Mouse (Mus musculus): ENCODE data around the gene Fpgs.

The Fpgs gene

GRCm38 (mm10) chr2:32693823-32694411, 10.0 kb downstream of the Fpgs start:
- DNase-seq: peak; percentile 98

DNA sequence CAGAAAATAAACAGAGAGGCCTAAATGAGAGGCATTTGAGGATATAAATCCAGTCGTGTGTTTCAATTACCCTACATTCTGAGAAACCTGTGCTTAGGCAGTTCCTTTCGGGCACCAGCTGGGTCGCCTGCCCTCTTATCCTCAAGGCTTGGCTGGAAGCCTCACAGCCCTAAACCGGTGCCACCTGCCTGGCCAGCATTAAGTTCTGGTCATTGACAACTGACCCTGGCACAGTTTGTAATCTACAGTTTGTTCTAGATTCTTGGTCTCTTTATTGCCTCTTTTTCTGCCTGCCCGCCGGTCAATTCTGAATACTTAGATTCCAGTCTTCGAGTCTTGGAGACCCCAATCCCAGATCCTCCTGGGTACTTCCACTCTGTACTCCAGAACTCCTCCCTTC, 10.7 kb downstream of the Fpgs start:
- peak; percentile 37 for DNase-seq

GRCm38 (mm10) chr2:32692496-32692895, 11.4 kb downstream of the Fpgs start:
- DNase-seq: no peak

GRCm38 (mm10) chr2:32691041-32691440, 12.9 kb downstream of the Fpgs start:
- DNase-seq: no peak

DNA sequence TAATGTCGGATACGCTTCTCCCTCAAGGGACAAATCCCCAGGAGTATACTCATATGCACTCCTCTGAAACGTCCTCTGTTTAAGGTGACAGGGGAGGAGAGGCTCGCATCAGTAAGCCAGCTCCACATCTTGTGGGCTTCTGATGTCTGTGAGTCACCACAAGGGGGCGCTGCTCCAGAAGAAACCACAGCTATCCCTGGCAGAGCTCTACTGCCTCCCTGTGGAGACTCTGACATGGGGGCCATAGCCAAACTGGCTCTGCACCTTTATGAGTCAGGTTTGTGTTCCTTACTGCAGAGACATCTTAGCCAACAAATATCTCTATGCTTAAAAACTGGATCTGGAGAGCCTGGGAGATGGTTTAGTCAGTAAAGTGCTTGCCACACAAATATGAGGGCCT, 14.5 kb downstream of the Fpgs start:
- peak; percentile 97 for DNase-seq

DNA sequence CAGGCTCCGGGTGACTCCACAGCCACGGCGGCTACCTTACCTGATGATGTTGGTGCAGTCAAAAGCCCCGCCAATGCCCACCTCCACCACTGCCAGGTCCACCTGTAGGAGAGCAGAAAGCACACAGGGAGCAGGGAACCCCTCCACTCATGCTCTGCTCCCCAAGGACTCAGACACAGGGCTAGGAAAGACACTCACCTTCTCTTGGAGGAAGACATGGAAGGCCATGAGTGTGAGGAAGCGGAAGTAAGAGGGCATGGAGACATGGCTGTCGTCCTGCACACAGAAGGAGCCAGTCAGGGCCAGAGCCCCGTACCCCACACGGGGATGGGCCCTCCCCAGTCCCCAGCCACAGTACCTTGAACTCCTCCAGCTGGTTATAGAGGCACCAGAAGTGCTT, 16.4 kb downstream of the Fpgs start:
- no peak for DNase-seq

GRCm38 (mm10) chr2:32686640-32687039, 17.3 kb downstream of the Fpgs start:
- DNase-seq: no peak

- DNase-seq: peak; percentile 21
Measured at GRCm38 (mm10) chr2:32685807-32686206, 18.1 kb downstream of the Fpgs start.

GRCm38 (mm10) chr2:32684681-32685428, 19.1 kb downstream of the Fpgs start:
- no peak for DNase-seq

DNA sequence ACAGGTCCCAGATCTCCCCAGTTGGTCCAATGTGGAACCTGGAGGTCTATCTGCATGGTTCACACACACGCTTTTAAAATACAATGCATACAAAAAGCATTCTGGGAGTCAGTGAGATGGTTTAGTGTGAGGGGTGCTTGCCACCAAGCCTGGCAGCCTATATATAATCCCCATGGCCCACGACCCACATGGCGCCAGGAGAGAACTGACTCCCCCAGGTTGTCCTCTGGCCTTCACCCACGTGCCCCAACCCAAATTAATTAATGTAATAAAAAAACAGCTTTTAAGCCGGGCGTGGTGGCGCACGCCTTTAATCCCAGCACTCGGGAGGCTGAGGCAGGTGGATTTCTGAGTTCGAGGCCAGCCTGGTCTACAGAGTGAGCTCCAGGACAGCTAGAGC, 20.2 kb downstream of the Fpgs start:
- DNase-seq: no peak

GRCm38 (mm10) chr2:32682721-32683417, 21.1 kb downstream of the Fpgs start:
- DNase-seq: no peak

DNA sequence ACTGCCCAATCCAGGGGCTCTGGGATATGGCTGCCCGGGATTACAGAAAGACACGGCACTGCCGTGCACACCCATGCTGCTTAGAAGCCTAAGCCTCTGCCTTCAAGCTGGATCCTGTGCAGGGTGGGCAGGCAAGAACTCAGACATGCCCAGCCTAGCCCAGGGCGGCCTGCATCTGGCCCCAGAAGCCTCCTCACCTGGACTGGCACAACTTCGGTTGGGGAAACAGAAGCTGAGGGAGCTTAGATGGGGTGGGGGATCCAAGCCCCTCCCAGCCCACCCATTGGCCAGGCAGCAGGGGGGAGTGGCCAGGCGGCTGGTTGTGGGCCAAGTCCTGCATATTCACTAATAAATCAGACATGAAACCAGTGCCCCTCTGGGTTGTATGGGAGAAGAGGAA, 22.2 kb downstream of the Fpgs start:
- no peak for DNase-seq

DNA sequence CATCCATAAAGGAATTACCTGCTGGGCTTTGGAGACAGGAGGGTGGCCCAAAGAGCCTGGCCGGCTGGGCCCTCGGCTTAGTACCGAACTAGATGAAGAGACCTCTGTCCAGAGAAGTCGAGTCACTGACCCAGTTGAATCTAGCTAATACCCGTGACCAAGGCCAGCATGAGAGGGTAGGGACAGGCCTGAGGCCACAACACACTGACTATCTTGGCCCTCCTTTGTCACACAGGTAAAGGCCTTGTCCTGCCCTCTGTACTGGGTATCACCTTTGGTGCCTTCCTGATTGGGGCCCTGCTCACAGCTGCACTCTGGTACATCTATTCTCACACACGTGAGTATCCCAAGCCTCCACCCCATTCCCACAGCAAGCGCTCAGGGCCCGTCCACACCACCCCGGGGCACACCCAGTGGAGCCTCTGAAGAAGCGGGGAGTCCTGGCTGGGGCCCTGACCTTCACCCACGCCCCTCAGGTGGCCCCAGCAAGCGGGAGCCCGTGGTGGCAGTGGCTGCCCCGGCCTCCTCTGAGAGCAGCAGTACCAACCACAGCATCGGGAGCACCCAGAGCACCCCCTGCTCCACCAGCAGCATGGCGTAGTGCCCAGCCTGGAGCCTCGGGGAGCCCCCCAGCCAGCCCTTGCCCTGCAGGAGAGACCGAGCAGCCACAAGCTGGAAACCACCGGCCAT, 22.8 kb downstream of the Fpgs start:
- DNase-seq: no peak

DNA sequence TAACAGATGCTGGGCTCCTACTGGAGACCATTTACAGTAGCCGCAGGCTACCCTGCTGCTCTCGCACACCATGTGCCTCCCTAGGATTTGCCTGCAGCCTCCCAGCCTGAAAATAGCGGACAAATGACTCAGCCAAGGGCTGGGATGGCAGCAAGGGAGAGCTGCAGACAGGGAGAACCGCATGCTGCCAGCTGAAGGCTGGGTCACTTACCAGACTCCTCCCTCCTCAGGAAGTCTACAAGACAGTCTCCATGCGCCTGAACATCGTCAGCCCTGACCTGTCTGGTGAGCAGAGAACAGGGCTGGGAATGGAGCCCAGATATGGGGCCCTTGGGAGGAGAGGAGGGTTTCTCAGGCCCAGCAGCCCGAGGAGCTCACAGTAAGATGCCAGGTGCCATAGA, 23.9 kb downstream of the Fpgs start:
- DNase-seq: no peak

- no peak for DNase-seq
Measured at GRCm38 (mm10) chr2:32677683-32678082, 26.3 kb downstream of the Fpgs start.

- no peak for DNase-seq
Measured at GRCm38 (mm10) chr2:32676821-32677220, 27.1 kb downstream of the Fpgs start.

DNA sequence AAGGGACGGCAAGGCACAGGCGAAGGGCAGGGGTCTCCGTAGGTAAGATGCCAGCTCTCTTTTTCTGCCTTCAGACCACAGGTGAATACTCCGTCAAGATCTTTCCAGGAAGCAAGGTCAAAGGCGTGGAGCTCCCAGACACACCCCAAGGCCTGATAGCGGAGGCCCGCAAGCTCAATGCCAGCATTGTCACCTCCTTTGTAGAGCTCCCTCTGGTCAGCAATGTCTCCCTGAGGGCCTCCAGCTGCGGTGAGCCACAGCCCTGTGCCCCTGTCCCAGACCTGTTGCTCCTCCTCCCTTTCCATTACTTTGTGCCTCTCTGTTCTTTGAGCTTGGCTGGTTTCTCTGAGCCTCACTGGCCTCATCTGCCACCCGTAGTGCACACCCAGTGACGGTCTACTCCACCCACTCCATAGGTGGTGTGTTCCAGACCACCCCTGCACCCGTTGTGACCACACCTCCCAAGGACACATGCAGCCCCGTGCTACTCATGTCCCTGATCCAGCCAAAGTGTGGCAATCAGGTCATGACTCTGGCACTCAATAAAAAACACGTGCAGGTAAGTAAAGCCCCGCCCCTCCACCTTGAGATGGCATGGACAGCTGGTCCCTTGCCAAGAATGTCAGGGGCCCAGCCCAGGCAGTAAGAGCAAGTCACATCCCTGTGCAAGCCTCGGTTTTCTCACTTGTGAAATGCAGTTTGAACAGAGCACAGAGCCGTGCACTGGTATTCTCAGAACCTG, 30.6 kb downstream of the Fpgs start:
- DNase-seq: peak; percentile 84

- DNase-seq: no peak
Measured at GRCm38 (mm10) chr2:32671907-32672595, 31.9 kb downstream of the Fpgs start.

DNA sequence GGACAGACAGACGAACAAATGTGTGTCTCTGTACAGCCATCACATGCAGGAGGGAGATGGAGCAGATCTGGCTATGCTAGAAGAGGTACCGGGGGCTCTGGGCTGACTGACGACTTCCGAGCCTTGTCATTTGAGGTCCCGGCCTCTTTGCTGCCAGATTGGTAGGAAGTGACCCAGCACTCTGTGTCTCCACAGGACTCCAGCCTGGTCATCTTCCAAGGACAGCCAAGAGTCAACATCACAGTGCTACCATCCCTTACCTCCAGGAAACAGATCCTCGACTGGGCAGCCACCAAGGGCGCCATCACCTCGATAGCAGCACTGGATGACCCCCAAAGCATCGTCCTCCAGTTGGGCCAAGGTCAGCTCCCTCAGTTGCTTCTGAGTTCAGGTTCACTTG, 32.8 kb downstream of the Fpgs start:
- DNase-seq: no peak

GRCm38 (mm10) chr2:32669876-32670275, 34.1 kb downstream of the Fpgs start:
- DNase-seq: no peak

DNA sequence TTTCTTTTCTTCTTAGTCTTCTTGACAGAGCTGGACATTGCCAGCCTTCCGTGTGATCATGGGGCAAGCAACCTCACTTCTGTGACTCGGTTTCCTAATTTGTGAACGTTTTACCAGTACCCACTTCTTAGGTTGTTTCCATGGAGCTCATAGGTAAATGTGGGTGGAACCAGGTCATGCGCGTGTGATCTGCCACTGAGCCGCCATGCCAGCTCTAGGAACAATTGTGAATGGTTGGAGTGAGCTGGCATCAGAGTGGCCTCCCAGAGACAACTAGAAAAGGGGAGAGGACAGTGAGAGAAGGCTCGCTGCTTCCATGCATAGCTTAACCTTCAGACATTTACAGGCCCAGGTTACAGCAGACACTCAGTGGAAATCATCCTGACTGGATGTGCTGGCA, 35.8 kb downstream of the Fpgs start:
- DNase-seq: no peak

GRCm38 (mm10) chr2:32667775-32668174, 36.2 kb downstream of the Fpgs start:
- DNase-seq: no peak

All from lung, postnatal 36 days (tissue).